Comparison of ENCODE assay signal across 12 mouse cellular contexts in genomic region chr7:101526484-101526883, GRCm38 (mm10).
"Had no signal": no experiment of that assay in that cellular context is flagged by ENCODE, and none has a peak within 500 bp of the region (broad histone marks: within the 10 kb centered on the region; RNA-seq: fewer than 3 reads in every experiment).

No protein-coding gene starts in this region.

- DNase-seq: retina, postnatal 1 day; right cerebral cortex, adult 18-20 months; right cerebral cortex, postnatal 14 days; right cerebral cortex, postnatal 25 days; right cerebral cortex, postnatal 4 days; spleen, adult 18-20 months; thymus, adult 18-20 months; thymus, adult 2 months; thymus, postnatal 14 days; thymus, postnatal 25 days; thymus, postnatal 36 days; thymus, postnatal 4 days had no signal
